Mouse (Mus musculus) ES-Bruce4 (cell line): ENCODE measurements around the gene Rrbp1.

Experiments
- CTCF ChIP-seq: IDR thresholded peaks from one replicate; pipeline ENCODE4 v1.8.1; 2011; ENCODE audit warnings: low read depth, low read length
- POLR2A ChIP-seq: IDR thresholded peaks from one replicate; pipeline ENCODE4 v1.8.1; 2011; ENCODE audit warnings: low read length; ENCODE audit not compliant: insufficient read depth

GRCm38 (mm10) chr2:143973161-143973560, 37.9 kb downstream of the Rrbp1 start:
- TF ChIP-seq POLR2A: no peak
- TF ChIP-seq CTCF: no peak
